Mouse (Mus musculus) heart, postnatal 0 days (tissue): Measurements from ENCODE around the gene Ctsf. TPM values are rescaled to one million over a fixed set of nuclear protein-coding genes. Genes with fewer than 3 reads are reported as not detected.
"Not testable (repeated sequence)": the region's sequence is repeated elsewhere in the genome, so short reads cannot be mapped to it uniquely, and the experiment has no call there.

ENCODE experiments used
- ATAC-seq: fragments of 200-750 bp; cut with Nextera tagmentation; 2 replicates; pipeline ENCODE4 v1.8.0; 2017; ENCODE audit warnings: low read depth, moderate number of reproducible peaks, moderate library complexity; ENCODE audit not compliant: insufficient read depth
- DNase-seq: peaks from one replicate; pipeline ENCODE4 v3.0.0-alpha.2; 2016; ENCODE audit warnings: low spot score
- H3K27ac ChIP-seq: fragments of 300-500 bp; sonication (generic); 2 replicates; pipeline ENCODE4 v1.5.1; 2014; ENCODE audit warnings: low read depth, mild to moderate bottlenecking
- H3K27me3 ChIP-seq: fragments of 300-500 bp; sonication (generic); 2 replicates; pipeline ENCODE4 v1.6.1; 2014; ENCODE audit warnings: low read length, mixed read lengths; ENCODE audit not compliant: control insufficient read depth, insufficient read depth
- H3K36me3 ChIP-seq: fragments of 300-500 bp; sonication (generic); replicated peaks from 2 replicates; pipeline ENCODE4 v1.6.1; 2014; ENCODE audit warnings: low read length, mixed read lengths; ENCODE audit not compliant: control insufficient read depth, insufficient read depth
- H3K4me1 ChIP-seq: fragments of 300-500 bp; sonication (generic); 2 replicates; pipeline ENCODE4 v1.6.1; 2014; ENCODE audit warnings: antibody characterized with exemption; ENCODE audit not compliant: control insufficient read depth, insufficient read depth
- H3K4me2 ChIP-seq: fragments of 300-500 bp; sonication (generic); 2 replicates; pipeline ENCODE4 v1.6.1; 2014; ENCODE audit warnings: low read depth, mild to moderate bottlenecking, low read length, moderate library complexity
- H3K4me3 ChIP-seq: fragments of 300-500 bp; sonication (generic); 2 replicates; pipeline ENCODE4 v1.5.1; 2014; ENCODE audit warnings: low read depth, low read length
- H3K9ac ChIP-seq: fragments of 300-500 bp; sonication (generic); replicated peaks from 2 replicates; pipeline ENCODE4 v1.6.1; 2014; ENCODE audit warnings: low read depth, low read length, mixed read lengths
- H3K9me3 ChIP-seq: fragments of 300-500 bp; sonication (generic); replicated peaks from 2 replicates; pipeline ENCODE4 v1.6.1; 2016; ENCODE audit warnings: low read length; ENCODE audit not compliant: control insufficient read depth
- CTCF ChIP-seq: IDR thresholded peaks from 2 replicates; pipeline ENCODE4 v1.5.1; 2016; ENCODE audit warnings: antibody characterized with exemption, control low read depth, low read depth
- EP300 ChIP-seq: IDR thresholded peaks from 2 replicates; pipeline ENCODE4 v1.6.1; 2016; ENCODE audit warnings: antibody characterized with exemption, low read depth
- WGBS: fragments of 180-500 bp; shearing (Covaris S2); extraction: QIAGEN DNeasy Blood & Tissue Kit; methylation state at CpG from one replicate; pipeline ENCODE4 v1.1.7; 2014; 5-methylcytosine and 5-hydroxymethylcytosine counted together
- polyA plus RNA-seq: library from polyadenylated mRNA; unstranded; fragments of >200 nt; fragmentation: Nextera tagmentation; extraction: Ambion mirVana; gene quantifications from 2 replicates; pipeline ENCODE4 v1.2.1, GENCODE M21; 2015
- total RNA-seq: library from RNA; depleted of rRNA; stranded (reverse); fragments of >200 nt; gene quantifications from 2 replicates; pipeline ENCODE4 v1.2.3, GENCODE M21; 2014; ENCODE audit warnings: low replicate concordance; rRNA removed

Ctsf gene
- total RNA-seq (49.5 and 56.8 TPM in 2 replicates), polyA plus RNA-seq (39.7 and 43.6 TPM in 2 replicates)

GRCm38 (mm10) chr19:4854552-4855469 lies at the start of gene Ctsf:
TSS of gene Ctsf (plus strand) at chr19:4855130.
- H3K27ac ChIP-seq = peak within 1 kb of the TSS; percentile 56; the same call in 1 of the 2 replicates
- 3% methylated on average over 45 of the region's 45 CpGs for WGBS

GRCm38 (mm10) chr19:4810309-4810708 lies 44.6 kb upstream of the Ctsf start:
- no peak for ATAC-seq
- peak overlapping the region; percentile 93 for H3K27ac ChIP-seq
- H3K4me3 ChIP-seq = peak overlapping the region; percentile 77
- DNase-seq = no peak
- no peaks in the 10 kb centered on the region for H3K36me3 ChIP-seq
- TF ChIP-seq CTCF (no peak), EP300 (no peak)
- peaks cover 18% of the 10 kb centered on the region for H3K4me1 ChIP-seq
- H3K4me2 ChIP-seq = peak overlapping the region; percentile 99
- no peaks in the 10 kb centered on the region for H3K9me3 ChIP-seq
- H3K9ac ChIP-seq = peak overlapping the region; percentile 70
- H3K27me3 ChIP-seq = no peaks in the 10 kb centered on the region
- WGBS = under 1% methylated on average over 14 of the region's 14 CpGs

More at GRCm38 (mm10) chr19:4854552-4855469, at the start of gene Ctsf:
- peak within 1 kb of the TSS; percentile 95 for H3K4me2 ChIP-seq
- no peaks in the 10 kb centered on the region for H3K36me3 ChIP-seq
- no peaks in the 10 kb centered on the region for H3K27me3 ChIP-seq
- H3K9ac ChIP-seq = peak within 1 kb of the TSS; percentile 56
- DNase-seq (peak; percentile 79), ATAC-seq (peak; percentile 92)
- H3K9me3 ChIP-seq = no peaks in the 10 kb centered on the region
- TF ChIP-seq CTCF (no peak), EP300 (no peak)
- H3K4me1 ChIP-seq = 0 out of 2 replicates have a peak, but pooled peaks cover 6% of the 10 kb centered on the region
- peak within 1 kb of the TSS; percentile 56 for H3K4me3 ChIP-seq

- Histone ChIP-seq H3K27ac (peak overlapping the region; percentile 93), H3K4me3 (peak overlapping the region; percentile 77), H3K36me3 (no peaks in the 10 kb centered on the region), H3K9me3 (no peaks in the 10 kb centered on the region), H3K4me1 (peaks cover 18% of the 10 kb centered on the region; the same call in 1 of the 2 replicates), H3K27me3 (no peaks in the 10 kb centered on the region), H3K4me2 (peak overlapping the region; percentile 99), H3K9ac (peak overlapping the region; percentile 70)
- DNase-seq (no peak), ATAC-seq (no peak)
- WGBS = 0% methylated on average over 17 of the region's 17 CpGs
- TF ChIP-seq EP300 = no peak
- TF ChIP-seq CTCF = no peak
Measured at GRCm38 (mm10) chr19:4810746-4811062, 44.2 kb upstream of the Ctsf start.

GRCm38 (mm10) chr19:4811063-4811908 lies 43.6 kb upstream of the Ctsf start, which contains the start of the genes Gm21992 and Rbm14:
TSS of gene Gm21992 (minus strand) at chr19:4811612.
TSS of gene Rbm14 (minus strand) at chr19:4811634.
- DNase-seq = peak; percentile 99
- peak within 1 kb of the TSS; percentile 77 for H3K4me3 ChIP-seq
- H3K36me3 ChIP-seq = no peaks in the 10 kb centered on the region
- H3K27ac ChIP-seq = peak within 1 kb of the TSS; percentile 93
- peak; percentile 98 for ATAC-seq
- no peaks in the 10 kb centered on the region for H3K9me3 ChIP-seq
- H3K27me3 ChIP-seq = no peaks in the 10 kb centered on the region
- peak; percentile 24; the same call in 1 of the 2 replicates for TF ChIP-seq EP300
- no peak for TF ChIP-seq CTCF
- under 1% methylated on average over 83 of the region's 83 CpGs for WGBS
- peaks cover 18% of the 10 kb centered on the region; the same call in 1 of the 2 replicates for H3K4me1 ChIP-seq
- peak within 1 kb of the TSS; percentile 70 for H3K9ac ChIP-seq
- peak within 1 kb of the TSS; percentile 99 for H3K4me2 ChIP-seq

GRCm38 (mm10) chr19:4811909-4812242 lies 43.1 kb upstream of the Ctsf start:
- Histone ChIP-seq H3K9me3 (no peaks in the 10 kb centered on the region), H3K9ac (peak overlapping the region; percentile 70), H3K36me3 (no peaks in the 10 kb centered on the region), H3K27me3 (no peaks in the 10 kb centered on the region), H3K4me3 (peak overlapping the region; percentile 77), H3K4me1 (peaks cover 18% of the 10 kb centered on the region; the same call in 1 of the 2 replicates), H3K27ac (peak overlapping the region; percentile 93), H3K4me2 (peak overlapping the region; percentile 53)
- TF ChIP-seq CTCF (no peak), EP300 (no peak)
- ATAC-seq = peak; percentile 36
- 3% methylated on average over 12 of the region's 12 CpGs for WGBS
- no peak for DNase-seq

GRCm38 (mm10) chr19:4812334-4812949 lies 42.5 kb upstream of the Ctsf start:
- H3K4me3 ChIP-seq = peak overlapping the region; percentile 77
- DNase-seq, H3K9me3 ChIP-seq, ATAC-seq, H3K27me3 ChIP-seq, H3K36me3 ChIP-seq: not testable (repeated sequence)
- WGBS = 78% methylated on average over 8 of the region's 8 CpGs
- H3K27ac ChIP-seq = peak overlapping the region; percentile 93
- peak overlapping the region; percentile 53 for H3K4me2 ChIP-seq
- H3K9ac ChIP-seq = peak overlapping the region; percentile 70
- H3K4me1 ChIP-seq = peaks cover 18% of the 10 kb centered on the region; the same call in 1 of the 2 replicates
